Mouse (Mus musculus) heart, postnatal 0 days (tissue): ENCODE measurements around the gene Zwilch. TPM values are rescaled to one million over a fixed set of nuclear protein-coding genes. Genes with fewer than 3 reads are reported as not detected.

ENCODE experiments used
- ATAC-seq: fragments of 200-750 bp; cut with Nextera tagmentation; 2 replicates; pipeline ENCODE4 v1.8.0; 2017; ENCODE audit warnings: low read depth, moderate number of reproducible peaks, moderate library complexity; ENCODE audit not compliant: insufficient read depth
- DNase-seq: peaks from one replicate; pipeline ENCODE4 v3.0.0-alpha.2; 2016; ENCODE audit warnings: low spot score
- H3K27ac ChIP-seq: fragments of 300-500 bp; sonication (generic); 2 replicates; pipeline ENCODE4 v1.5.1; 2014; ENCODE audit warnings: low read depth, mild to moderate bottlenecking
- H3K27me3 ChIP-seq: fragments of 300-500 bp; sonication (generic); 2 replicates; pipeline ENCODE4 v1.6.1; 2014; ENCODE audit warnings: low read length, mixed read lengths; ENCODE audit not compliant: control insufficient read depth, insufficient read depth
- H3K36me3 ChIP-seq: fragments of 300-500 bp; sonication (generic); replicated peaks from 2 replicates; pipeline ENCODE4 v1.6.1; 2014; ENCODE audit warnings: low read length, mixed read lengths; ENCODE audit not compliant: control insufficient read depth, insufficient read depth
- H3K4me1 ChIP-seq: fragments of 300-500 bp; sonication (generic); 2 replicates; pipeline ENCODE4 v1.6.1; 2014; ENCODE audit warnings: antibody characterized with exemption; ENCODE audit not compliant: control insufficient read depth, insufficient read depth
- H3K4me2 ChIP-seq: fragments of 300-500 bp; sonication (generic); 2 replicates; pipeline ENCODE4 v1.6.1; 2014; ENCODE audit warnings: low read depth, mild to moderate bottlenecking, low read length, moderate library complexity
- H3K4me3 ChIP-seq: fragments of 300-500 bp; sonication (generic); 2 replicates; pipeline ENCODE4 v1.5.1; 2014; ENCODE audit warnings: low read depth, low read length
- H3K9ac ChIP-seq: fragments of 300-500 bp; sonication (generic); replicated peaks from 2 replicates; pipeline ENCODE4 v1.6.1; 2014; ENCODE audit warnings: low read depth, low read length, mixed read lengths
- H3K9me3 ChIP-seq: fragments of 300-500 bp; sonication (generic); replicated peaks from 2 replicates; pipeline ENCODE4 v1.6.1; 2016; ENCODE audit warnings: low read length; ENCODE audit not compliant: control insufficient read depth
- CTCF ChIP-seq: IDR thresholded peaks from 2 replicates; pipeline ENCODE4 v1.5.1; 2016; ENCODE audit warnings: antibody characterized with exemption, control low read depth, low read depth
- EP300 ChIP-seq: IDR thresholded peaks from 2 replicates; pipeline ENCODE4 v1.6.1; 2016; ENCODE audit warnings: antibody characterized with exemption, low read depth
- WGBS: fragments of 180-500 bp; shearing (Covaris S2); extraction: QIAGEN DNeasy Blood & Tissue Kit; methylation state at CpG from one replicate; pipeline ENCODE4 v1.1.7; 2014; 5-methylcytosine and 5-hydroxymethylcytosine counted together
- polyA plus RNA-seq: library from polyadenylated mRNA; unstranded; fragments of >200 nt; fragmentation: Nextera tagmentation; extraction: Ambion mirVana; gene quantifications from 2 replicates; pipeline ENCODE4 v1.2.1, GENCODE M21; 2015
- total RNA-seq: library from RNA; depleted of rRNA; stranded (reverse); fragments of >200 nt; gene quantifications from 2 replicates; pipeline ENCODE4 v1.2.3, GENCODE M21; 2014; ENCODE audit warnings: low replicate concordance

Gene Zwilch
- total and polyA plus RNA-seq, 2 experiments from 2014 or later, result 3.8 to 9.8 TPM

GRCm38 (mm10) chr9:64119898-64120297 is 53.0 kb downstream of the Zwilch start:
- Histone ChIP-seq H3K27ac (no peak overlapping the region), H3K4me1 (peaks cover 8% of the 10 kb centered on the region; the same call in 1 of the 2 replicates), H3K36me3 (no peaks in the 10 kb centered on the region), H3K27me3 (no peaks in the 10 kb centered on the region), H3K9me3 (no peaks in the 10 kb centered on the region), H3K4me2 (no peak overlapping the region), H3K9ac (no peak overlapping the region), H3K4me3 (no peak overlapping the region)
- 24% methylated on average over 8 of the region's 8 CpGs for WGBS
- TF ChIP-seq EP300 (no peak), CTCF (peak; percentile 73)
- DNase-seq (peak; percentile 22), ATAC-seq (no peak)

DNA sequence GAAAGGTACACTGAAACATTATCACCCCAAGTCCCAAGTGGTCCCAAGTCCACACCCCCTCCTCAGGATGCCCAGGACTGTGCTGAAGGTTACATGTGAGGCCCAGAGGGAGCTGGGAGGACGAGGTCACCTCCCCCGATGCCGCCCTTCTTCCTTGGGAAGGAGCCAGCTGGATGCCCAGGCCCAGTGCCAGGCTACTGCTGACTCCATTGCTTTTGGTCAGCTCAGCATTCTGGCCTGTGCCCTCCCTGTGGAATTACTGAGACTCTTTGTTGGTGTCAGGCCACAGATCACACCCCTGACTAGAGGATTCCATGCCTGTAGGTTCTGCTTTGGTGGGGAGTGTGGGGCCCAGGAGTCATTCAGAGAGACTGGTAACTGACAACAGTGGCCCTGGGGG is 56.0 kb downstream of the Zwilch start, which contains the start of gene Lctl:
Gene Lctl (plus strand): TSS at position 272 of the 400 bp plus-strand sequence.
- ATAC-seq (peak; percentile 40; the same call in 1 of the 2 replicates), DNase-seq (no peak)
- 25% methylated on average over 3 of the region's 3 CpGs for WGBS

GRCm38 (mm10) chr9:64115756-64116155 is 57.1 kb downstream of the Zwilch start:
- TF ChIP-seq CTCF, result no peak
- no peak for TF ChIP-seq EP300
- no peak overlapping the region for H3K27ac ChIP-seq
- peaks cover 22% of the 10 kb centered on the region for H3K4me1 ChIP-seq
- WGBS, result 81% methylated on average over 6 of the region's 6 CpGs
- no peak for DNase-seq
- H3K9me3 ChIP-seq, result no peaks in the 10 kb centered on the region
- H3K27me3 ChIP-seq, result no peaks in the 10 kb centered on the region
- ATAC-seq, result no peak
- no peak overlapping the region for H3K4me3 ChIP-seq
- H3K4me2 ChIP-seq, result no peak overlapping the region
- H3K9ac ChIP-seq, result no peak overlapping the region
- H3K36me3 ChIP-seq, result no peaks in the 10 kb centered on the region

More for the DNA sequence above, 56.0 kb downstream of the Zwilch start, which contains the start of gene Lctl:
- no peaks in the 10 kb centered on the region for H3K36me3 ChIP-seq
- no peak within 1 kb of the TSS for H3K4me2 ChIP-seq
- H3K4me3 ChIP-seq, result no peak within 1 kb of the TSS
- H3K9ac ChIP-seq, result no peak within 1 kb of the TSS
- peak within 1 kb of the TSS; percentile 9; the same call in 1 of the 2 replicates for H3K27ac ChIP-seq
- no peaks in the 10 kb centered on the region for H3K27me3 ChIP-seq
- TF ChIP-seq EP300 (no peak), CTCF (no peak)
- peaks cover 22% of the 10 kb centered on the region for H3K4me1 ChIP-seq
- no peaks in the 10 kb centered on the region for H3K9me3 ChIP-seq

DNA sequence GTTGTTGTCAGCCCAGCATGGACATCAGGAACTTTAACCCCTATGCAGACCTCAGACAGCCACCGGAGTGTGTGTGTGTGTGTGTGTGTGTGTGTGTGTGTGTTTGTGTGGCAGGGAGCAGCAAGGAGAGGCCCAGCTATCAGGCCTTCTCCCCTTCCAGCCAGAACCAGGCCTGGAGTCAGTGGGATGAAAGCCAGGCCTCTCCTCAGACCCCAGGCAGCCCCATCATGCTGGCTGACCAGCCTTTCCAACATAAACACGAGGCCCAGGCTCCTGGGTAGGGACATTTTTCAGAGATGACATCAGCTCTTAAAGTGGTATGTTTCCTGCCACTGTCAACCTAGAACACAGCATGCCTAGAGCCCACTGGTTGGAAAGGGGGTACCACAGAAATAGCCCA is 58.3 kb downstream of the Zwilch start:
- Histone ChIP-seq H3K36me3 (no peaks in the 10 kb centered on the region), H3K27me3 (no peaks in the 10 kb centered on the region), H3K4me3 (no peak overlapping the region), H3K9me3 (no peaks in the 10 kb centered on the region), H3K4me1 (peaks cover 22% of the 10 kb centered on the region), H3K27ac (peak overlapping the region; percentile 60), H3K9ac (no peak overlapping the region), H3K4me2 (no peak overlapping the region)
- TF ChIP-seq EP300, result no peak
- TF ChIP-seq CTCF, result no peak
- peak; percentile 76 for DNase-seq
- ATAC-seq, result peak; percentile 79
- WGBS, result 5% methylated on average over 2 of the region's 2 CpGs

- Histone ChIP-seq H3K4me1 (peaks cover 17% of the 10 kb centered on the region), H3K9ac (no peak overlapping the region), H3K27me3 (no peaks in the 10 kb centered on the region), H3K9me3 (no peaks in the 10 kb centered on the region), H3K4me2 (no peak overlapping the region), H3K36me3 (no peaks in the 10 kb centered on the region), H3K4me3 (no peak overlapping the region), H3K27ac (no peak overlapping the region)
- TF ChIP-seq CTCF (no peak), EP300 (no peak)
- ATAC-seq (no peak), DNase-seq (no peak)
- WGBS, result 93% methylated on average over 16 of the region's 16 CpGs
Observed at GRCm38 (mm10) chr9:64110502-64110901, 62.4 kb downstream of the Zwilch start.

- 55% methylated on average over 6 of the region's 6 CpGs for WGBS
- ATAC-seq (no peak), DNase-seq (no peak)
Observed at GRCm38 (mm10) chr9:64105301-64105700, 67.6 kb downstream of the Zwilch start.

More at GRCm38 (mm10) chr9:64105301-64105700, 67.6 kb downstream of the Zwilch start:
- H3K4me3 ChIP-seq, result no peak overlapping the region
- H3K4me2 ChIP-seq, result no peak overlapping the region
- no peaks in the 10 kb centered on the region for H3K9me3 ChIP-seq
- no peaks in the 10 kb centered on the region for H3K27me3 ChIP-seq
- peak overlapping the region; percentile 48; the same call in 1 of the 2 replicates for H3K27ac ChIP-seq
- H3K9ac ChIP-seq, result no peak overlapping the region
- peaks cover 5% of the 10 kb centered on the region; the same call in 1 of the 2 replicates for H3K4me1 ChIP-seq
- TF ChIP-seq CTCF, result no peak
- no peaks in the 10 kb centered on the region for H3K36me3 ChIP-seq
